Mouse (Mus musculus) liver, adult 2 months (tissue): ENCODE measurements around the gene Nectin2. TPM values are rescaled to one million over a fixed set of nuclear protein-coding genes. Genes with fewer than 3 reads are reported as not detected.
A peak's percentile ranks its signal among the peaks of the same experiment; 100 is the strongest.

Source experiments
- DNase-seq: peaks from one replicate; pipeline ENCODE4 v3.0.0-alpha.2; 2011; ENCODE audit warnings: low read depth, low spot score; ENCODE audit errors: extremely low read depth
- H3K27ac ChIP-seq: fragments of 200-500 bp; replicated peaks from 2 replicates; pipeline ENCODE4 v1.5.1; 2012; ENCODE audit warnings: low read depth, mild to moderate bottlenecking, control low read depth, inconsistent platforms, low read length; ENCODE audit not compliant: insufficient read depth
- H3K27me3 ChIP-seq: fragments of 200-500 bp; 2 replicates; pipeline ENCODE4 v1.6.1; 2012; ENCODE audit warnings: mild to moderate bottlenecking, moderate library complexity, low read length, inconsistent platforms; ENCODE audit not compliant: control insufficient read depth, insufficient read depth
- H3K36me3 ChIP-seq: fragments of 200-500 bp; 2 replicates; pipeline ENCODE4 v1.6.1; 2012; ENCODE audit warnings: low read length, inconsistent platforms; ENCODE audit not compliant: control insufficient read depth, insufficient read depth
- H3K4me1 ChIP-seq: fragments of 200-500 bp; 2 replicates; pipeline ENCODE4 v1.6.1; 2011; ENCODE audit warnings: low read length; ENCODE audit not compliant: control insufficient read depth, insufficient read depth
- H3K4me3 ChIP-seq: fragments of 200-500 bp; 2 replicates; pipeline ENCODE4 v1.5.1; 2011; ENCODE audit warnings: low read depth, mild to moderate bottlenecking, control low read depth, low read length, moderate library complexity; ENCODE audit not compliant: insufficient read depth
- H3K79me2 ChIP-seq: fragments of 200-500 bp; 2 replicates; pipeline ENCODE4 v1.6.1; 2012; ENCODE audit warnings: inconsistent platforms, mild to moderate bottlenecking, low read length, moderate library complexity; ENCODE audit not compliant: control insufficient read depth, insufficient read depth
- H3K9ac ChIP-seq: fragments of 200-500 bp; 2 replicates; pipeline ENCODE4 v1.6.1; 2012; ENCODE audit warnings: low read depth, mild to moderate bottlenecking, control low read depth, inconsistent platforms, low read length
- CTCF ChIP-seq: fragments of 200-500 bp; IDR thresholded peaks from 2 replicates; pipeline ENCODE4 v1.5.1; 2011; ENCODE audit warnings: low read depth, low read length, control low read depth
- POLR2A ChIP-seq: fragments of 200-500 bp; IDR thresholded peaks from 2 replicates; pipeline ENCODE4 v1.6.1; 2011; ENCODE audit warnings: low read length, control low read depth; ENCODE audit not compliant: insufficient read depth; ENCODE audit errors: extremely low read depth
- WGBS: fragments of 180-500 bp; shearing (Covaris S2); methylation state at CpG from one replicate; pipeline ENCODE4 v1.1.7; 2018; 5-methylcytosine and 5-hydroxymethylcytosine counted together
- polyA plus RNA-seq: library from polyadenylated mRNA; depleted of rRNA; stranded (reverse); fragments of >200 nt; gene quantifications from 2 replicates; pipeline ENCODE4 v1.2.3, GENCODE M21; 2012
- total RNA-seq: library from RNA; depleted of rRNA; stranded (reverse); fragments of >200 nt; gene quantifications from 2 replicates; pipeline ENCODE4 v1.2.3, GENCODE M21; 2014

Nectin2 gene
- total and polyA plus RNA-seq, 2 experiments: 17.8 to 68.7 TPM

DNA sequence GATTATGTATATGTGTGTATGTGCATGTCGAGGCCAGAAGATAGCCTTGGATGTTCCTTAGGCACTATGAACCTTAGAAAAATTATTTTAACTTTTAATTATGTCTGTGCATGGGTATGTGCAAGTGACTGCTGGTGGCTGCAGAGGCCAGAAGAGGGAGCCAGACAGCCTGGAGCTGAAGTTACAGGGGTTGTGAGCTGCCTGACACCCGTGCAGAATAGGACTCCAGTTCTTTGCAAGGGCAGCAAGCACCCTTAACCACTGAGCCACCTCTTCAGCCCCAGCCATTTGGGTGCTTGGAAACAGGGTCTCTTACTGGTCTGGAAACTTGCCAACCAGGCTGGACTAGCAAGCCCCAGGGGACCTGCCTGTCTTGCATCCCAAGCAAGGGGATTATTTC is 4.7 kb upstream of the Nectin2 start:
- H3K4me1 ChIP-seq: peaks cover 7% of the 10 kb centered on the region
- H3K4me3 ChIP-seq: no peak overlapping the region
- no peak overlapping the region for H3K9ac ChIP-seq
- no peak for DNase-seq
- WGBS: 93% methylated on average over 2 of the region's 2 CpGs
- TF ChIP-seq POLR2A: no peak
- peak; percentile 23; the same call in 1 of the 2 replicates for TF ChIP-seq CTCF
- no peak overlapping the region for H3K27ac ChIP-seq
- no peaks in the 10 kb centered on the region for H3K79me2 ChIP-seq
- H3K27me3 ChIP-seq: no peaks in the 10 kb centered on the region
- no peaks in the 10 kb centered on the region for H3K36me3 ChIP-seq

GRCm38 (mm10) chr7:19754065-19754464 is 3.8 kb upstream of the Nectin2 start:
- 66% methylated on average over 1 of the region's 1 CpGs for WGBS

DNA sequence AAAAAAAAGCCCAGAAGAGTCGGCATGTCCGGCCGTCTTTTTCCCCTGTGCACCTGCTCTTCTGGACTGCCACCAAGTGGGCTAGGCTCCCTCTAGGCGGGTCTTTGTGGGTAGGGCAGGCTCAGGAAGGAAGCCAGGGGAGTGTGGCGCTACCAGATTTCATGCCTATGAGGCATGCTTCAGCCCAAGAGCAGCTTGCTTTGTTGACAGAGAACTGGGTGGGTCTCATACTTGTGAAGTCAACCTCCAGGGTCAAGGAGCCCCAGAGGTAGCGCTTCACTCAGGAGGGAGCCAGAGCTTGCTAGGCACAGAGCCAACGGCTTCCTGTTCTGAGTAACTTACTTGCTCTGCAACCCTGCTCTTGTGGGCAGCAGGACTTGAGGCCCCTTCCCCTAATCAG is 3.3 kb upstream of the Nectin2 start:
- 71% methylated on average over 7 of the region's 7 CpGs for WGBS
- Histone ChIP-seq H3K9ac (no peak overlapping the region), H3K27me3 (no peaks in the 10 kb centered on the region), H3K79me2 (peaks cover 6% of the 10 kb centered on the region; the same call in 1 of the 2 replicates), H3K36me3 (no peaks in the 10 kb centered on the region), H3K4me1 (peaks cover 8% of the 10 kb centered on the region), H3K4me3 (no peak overlapping the region), H3K27ac (no peak overlapping the region)
- TF ChIP-seq CTCF (no peak), POLR2A (no peak)
- DNase-seq: no peak

More at GRCm38 (mm10) chr7:19754065-19754464, 3.8 kb upstream of the Nectin2 start:
- H3K27me3 ChIP-seq: no peaks in the 10 kb centered on the region
- no peak overlapping the region for H3K27ac ChIP-seq
- TF ChIP-seq POLR2A (no peak), CTCF (no peak)
- H3K79me2 ChIP-seq: peaks cover 1% of the 10 kb centered on the region; the same call in 1 of the 2 replicates
- DNase-seq: no peak
- no peak overlapping the region for H3K9ac ChIP-seq
- peaks cover 8% of the 10 kb centered on the region for H3K4me1 ChIP-seq
- no peaks in the 10 kb centered on the region for H3K36me3 ChIP-seq
- H3K4me3 ChIP-seq: no peak overlapping the region

GRCm38 (mm10) chr7:19752652-19753051 is 2.4 kb upstream of the Nectin2 start:
- peak; percentile 49 for DNase-seq
- WGBS: 82% methylated on average over 8 of the region's 8 CpGs

DNA sequence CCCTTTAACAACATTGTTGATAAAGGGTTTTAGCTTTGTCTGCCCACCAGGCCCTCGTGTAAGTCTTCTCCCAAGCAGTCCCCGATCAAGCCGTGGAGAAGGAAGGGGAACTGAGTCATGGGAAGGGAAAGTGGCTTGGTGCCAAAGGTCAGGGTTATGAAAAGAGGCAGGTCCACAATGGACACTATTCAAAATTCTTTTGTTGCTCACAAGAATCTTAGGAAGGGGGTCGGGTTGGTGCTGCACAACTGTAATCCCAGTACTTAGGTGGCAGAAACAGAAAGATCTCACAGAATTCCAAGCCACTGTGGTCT is 744 bp upstream of the Nectin2 start:
- Histone ChIP-seq H3K27ac (peak overlapping the region; percentile 84), H3K9ac (no peak overlapping the region), H3K4me1 (peaks cover 16% of the 10 kb centered on the region), H3K27me3 (no peaks in the 10 kb centered on the region), H3K79me2 (peaks cover 14% of the 10 kb centered on the region; the same call in 1 of the 2 replicates), H3K4me3 (no peak overlapping the region), H3K36me3 (no peaks in the 10 kb centered on the region)
- WGBS: 43% methylated on average over 4 of the region's 4 CpGs
- peak; percentile 8 for DNase-seq
- TF ChIP-seq CTCF (no peak), POLR2A (no peak)

More at GRCm38 (mm10) chr7:19752652-19753051, 2.4 kb upstream of the Nectin2 start:
- Histone ChIP-seq H3K9ac (no peak overlapping the region), H3K27me3 (no peaks in the 10 kb centered on the region), H3K27ac (no peak overlapping the region), H3K4me3 (no peak overlapping the region), H3K36me3 (no peaks in the 10 kb centered on the region), H3K79me2 (peaks cover 6% of the 10 kb centered on the region; the same call in 1 of the 2 replicates), H3K4me1 (peaks cover 8% of the 10 kb centered on the region)
- TF ChIP-seq CTCF (peak; percentile 70), POLR2A (no peak)

GRCm38 (mm10) chr7:19749389-19750216 is 680 bp downstream of the Nectin2 start:
- Histone ChIP-seq H3K4me3 (peak overlapping the region; percentile 84), H3K9ac (peak overlapping the region; percentile 89), H3K4me1 (peaks cover 16% of the 10 kb centered on the region), H3K79me2 (peaks cover 14% of the 10 kb centered on the region; the same call in 1 of the 2 replicates), H3K36me3 (no peaks in the 10 kb centered on the region), H3K27ac (peak overlapping the region; percentile 96), H3K27me3 (no peaks in the 10 kb centered on the region)
- WGBS: under 1% methylated on average over 45 of the region's 46 CpGs
- TF ChIP-seq CTCF (peak; percentile 89), POLR2A (peak; percentile 65)
- DNase-seq: peak; percentile 95
